Mouse (Mus musculus): ENCODE measurements at regions not wholly inside any gene's neighbourhood (a gene's known extent, or its start where the extent isn't known, plus 50 kb on each side); places are given as distances from the start of the nearest gene placed in this dataset.

GRCm38 (mm10) chr14:46249141-46249540 is 130.1 kb upstream of the Gm15217 start:
- TF ChIP-seq CTCF (IDR thresholded peaks at IDR 0.05; ENCODE audit: extremely low read depth, insufficient read depth, low read length), result no peak
- TF ChIP-seq POLR2A (IDR thresholded peaks at IDR 0.05; ENCODE audit: extremely low read depth, insufficient read depth, low read length), result no peak

Measured in cortical plate, adult 2 months (tissue).